Mouse (Mus musculus): ENCODE data around the gene Adcy5. TPM values are rescaled to one million over a fixed set of nuclear protein-coding genes. Genes with fewer than 3 reads are reported as not detected.

Adcy5 gene
- polyA plus RNA-seq, 1 experiment from 2014 or later = 0.72 TPM

- peak overlapping the region; percentile 79 for H3K27ac ChIP-seq (replicated peaks)
- H3K9me3 ChIP-seq (replicated peaks) = no peaks in the 10 kb centered on the region
- peak overlapping the region; percentile 7 for H3K4me3 ChIP-seq
- DNase-seq (ENCODE audit: low spot score) = peak; percentile 61
- WGBS = 52% methylated on average over 19 of the region's 19 CpGs
- H3K4me1 ChIP-seq = peaks cover 31% of the 10 kb centered on the region
- no peaks in the 10 kb centered on the region for H3K36me3 ChIP-seq
- H3K27me3 ChIP-seq (ENCODE audit: low read depth, poor library complexity, severe bottlenecking) = peaks cover 10% of the 10 kb centered on the region; the same call in 1 of the 2 replicates
These were observed 9.9 kb downstream of the Adcy5 start for GRCm38 (mm10) chr16:35164361-35165224.

DNA sequence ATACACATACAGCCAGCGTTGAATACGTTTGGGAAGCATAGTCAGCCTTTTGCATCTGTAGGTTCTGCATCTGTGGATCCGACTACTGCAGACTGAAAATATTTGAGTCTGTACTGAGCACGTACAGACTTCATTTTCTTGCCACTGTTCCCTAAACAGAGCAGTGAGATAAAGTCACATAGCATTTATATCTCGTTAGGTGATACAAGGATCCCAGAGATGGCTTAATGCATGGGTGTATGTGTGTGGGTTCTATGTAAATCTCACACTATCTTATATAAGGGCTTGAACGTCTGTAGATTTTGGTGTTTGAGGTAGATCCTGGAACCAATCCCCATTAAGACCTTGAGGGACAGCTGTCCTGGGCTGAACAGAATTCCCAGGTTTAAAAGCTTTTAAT, 10.7 kb downstream of the Adcy5 start:
- Histone ChIP-seq H3K4me1 (peaks cover 24% of the 10 kb centered on the region), H3K9me3 (replicated peaks) (no peaks in the 10 kb centered on the region), H3K4me3 (no peak overlapping the region), H3K36me3 (no peaks in the 10 kb centered on the region), H3K27me3 (ENCODE audit: low read depth, poor library complexity, severe bottlenecking) (peaks cover 6% of the 10 kb centered on the region; the same call in 1 of the 2 replicates), H3K27ac (replicated peaks) (peak overlapping the region; percentile 79; the same call in 1 of the 2 replicates)
- no peak for DNase-seq (ENCODE audit: low spot score)
- 87% methylated on average over 6 of the region's 6 CpGs for WGBS

DNA sequence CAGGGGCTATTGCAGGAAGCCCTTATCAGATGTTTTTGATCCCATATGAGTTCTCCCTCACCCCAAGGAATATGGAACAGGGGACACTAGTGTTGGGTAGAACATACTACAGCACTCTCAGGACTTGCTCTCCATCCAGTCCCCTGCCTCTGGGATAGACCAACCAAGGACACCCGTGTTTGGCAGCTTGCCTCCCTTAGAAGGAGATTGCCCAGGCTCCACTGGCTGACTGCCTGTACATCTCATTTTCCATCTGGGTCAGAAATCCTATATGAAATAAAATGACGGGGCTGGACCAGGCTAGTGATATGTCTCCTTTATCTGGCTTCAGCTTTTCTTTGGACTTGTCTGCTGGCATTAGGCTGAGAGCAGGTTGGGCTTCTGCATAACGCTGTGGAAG, 11.1 kb downstream of the Adcy5 start:
- DNase-seq (ENCODE audit: low spot score) = no peak
- Histone ChIP-seq H3K9me3 (replicated peaks) (no peaks in the 10 kb centered on the region), H3K27ac (replicated peaks) (no peak overlapping the region), H3K27me3 (ENCODE audit: low read depth, poor library complexity, severe bottlenecking) (peaks cover 6% of the 10 kb centered on the region; the same call in 1 of the 2 replicates), H3K36me3 (no peaks in the 10 kb centered on the region), H3K4me3 (no peak overlapping the region), H3K4me1 (peaks cover 23% of the 10 kb centered on the region)
- WGBS = 83% methylated on average over 3 of the region's 3 CpGs

- no peaks in the 10 kb centered on the region for H3K36me3 ChIP-seq
- no peak overlapping the region for H3K27ac ChIP-seq (replicated peaks)
- no peaks in the 10 kb centered on the region for H3K9me3 ChIP-seq (replicated peaks)
- peaks cover 14% of the 10 kb centered on the region for H3K4me1 ChIP-seq
- H3K4me3 ChIP-seq = no peak overlapping the region
- WGBS = 85% methylated on average over 7 of the region's 7 CpGs
- no peaks in the 10 kb centered on the region for H3K27me3 ChIP-seq (ENCODE audit: low read depth, poor library complexity, severe bottlenecking)
- no peak for DNase-seq (ENCODE audit: low spot score)
These were observed 14.8 kb downstream of the Adcy5 start for GRCm38 (mm10) chr16:35169431-35169830.

GRCm38 (mm10) chr16:35172195-35172594, 17.5 kb downstream of the Adcy5 start:
- Histone ChIP-seq H3K27ac (replicated peaks) (no peak overlapping the region), H3K36me3 (no peaks in the 10 kb centered on the region), H3K4me1 (peaks cover 4% of the 10 kb centered on the region), H3K27me3 (ENCODE audit: low read depth, poor library complexity, severe bottlenecking) (no peaks in the 10 kb centered on the region), H3K9me3 (replicated peaks) (no peaks in the 10 kb centered on the region), H3K4me3 (no peak overlapping the region)
- DNase-seq (ENCODE audit: low spot score) = no peak
- 86% methylated on average over 5 of the region's 5 CpGs for WGBS

- Histone ChIP-seq H3K36me3 (no peaks in the 10 kb centered on the region), H3K9me3 (replicated peaks) (no peaks in the 10 kb centered on the region), H3K4me3 (no peak overlapping the region), H3K27ac (replicated peaks) (no peak overlapping the region), H3K4me1 (peaks cover 4% of the 10 kb centered on the region), H3K27me3 (ENCODE audit: low read depth, poor library complexity, severe bottlenecking) (no peaks in the 10 kb centered on the region)
- WGBS = 87% methylated on average over 3 of the region's 3 CpGs
- DNase-seq (ENCODE audit: low spot score) = no peak
These were observed 23.8 kb downstream of the Adcy5 start for GRCm38 (mm10) chr16:35178516-35178915.

GRCm38 (mm10) chr16:35179082-35179481, 24.4 kb downstream of the Adcy5 start:
- Histone ChIP-seq H3K4me1 (peaks cover 4% of the 10 kb centered on the region), H3K27ac (replicated peaks) (no peak overlapping the region), H3K9me3 (replicated peaks) (no peaks in the 10 kb centered on the region), H3K36me3 (no peaks in the 10 kb centered on the region), H3K27me3 (ENCODE audit: low read depth, poor library complexity, severe bottlenecking) (no peaks in the 10 kb centered on the region), H3K4me3 (no peak overlapping the region)
- DNase-seq (ENCODE audit: low spot score) = no peak
- 83% methylated on average over 8 of the region's 8 CpGs for WGBS

GRCm38 (mm10) chr16:35183161-35183560, 28.5 kb downstream of the Adcy5 start:
- no peak for DNase-seq (ENCODE audit: low spot score)
- WGBS = 83% methylated on average over 11 of the region's 11 CpGs

DNA sequence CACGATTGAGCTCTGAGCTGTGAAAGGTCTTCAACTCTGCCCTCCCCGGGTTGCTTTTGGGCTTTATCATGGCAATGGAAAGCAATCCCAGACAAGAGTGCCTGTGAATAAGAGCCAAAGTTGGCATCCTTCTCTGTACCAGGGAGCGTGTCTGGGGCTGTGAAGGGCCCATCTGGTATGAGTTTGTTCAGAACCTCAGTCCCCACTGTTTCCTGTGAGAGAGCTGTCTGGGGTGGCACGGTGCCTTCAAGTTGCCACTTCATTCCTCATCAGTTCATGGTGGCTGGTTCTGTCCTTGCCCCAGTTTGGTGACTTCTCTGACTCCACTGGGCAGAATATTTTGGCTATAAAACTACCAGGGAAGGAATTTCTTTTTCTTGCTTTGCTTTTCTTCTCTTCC, 33.4 kb downstream of the Adcy5 start:
- Histone ChIP-seq H3K36me3 (no peaks in the 10 kb centered on the region), H3K4me1 (peaks cover 15% of the 10 kb centered on the region), H3K27me3 (ENCODE audit: low read depth, poor library complexity, severe bottlenecking) (no peaks in the 10 kb centered on the region), H3K4me3 (no peak overlapping the region), H3K27ac (replicated peaks) (no peak overlapping the region), H3K9me3 (replicated peaks) (no peaks in the 10 kb centered on the region)
- 79% methylated on average over 4 of the region's 4 CpGs for WGBS
- no peak for DNase-seq (ENCODE audit: low spot score)

More at GRCm38 (mm10) chr16:35183161-35183560, 28.5 kb downstream of the Adcy5 start:
- H3K27me3 ChIP-seq (ENCODE audit: low read depth, poor library complexity, severe bottlenecking) = no peaks in the 10 kb centered on the region
- H3K4me3 ChIP-seq = no peak overlapping the region
- no peak overlapping the region for H3K27ac ChIP-seq (replicated peaks)
- H3K9me3 ChIP-seq (replicated peaks) = no peaks in the 10 kb centered on the region
- H3K4me1 ChIP-seq = peaks cover 4% of the 10 kb centered on the region; the same call in 1 of the 2 replicates
- no peaks in the 10 kb centered on the region for H3K36me3 ChIP-seq

DNA sequence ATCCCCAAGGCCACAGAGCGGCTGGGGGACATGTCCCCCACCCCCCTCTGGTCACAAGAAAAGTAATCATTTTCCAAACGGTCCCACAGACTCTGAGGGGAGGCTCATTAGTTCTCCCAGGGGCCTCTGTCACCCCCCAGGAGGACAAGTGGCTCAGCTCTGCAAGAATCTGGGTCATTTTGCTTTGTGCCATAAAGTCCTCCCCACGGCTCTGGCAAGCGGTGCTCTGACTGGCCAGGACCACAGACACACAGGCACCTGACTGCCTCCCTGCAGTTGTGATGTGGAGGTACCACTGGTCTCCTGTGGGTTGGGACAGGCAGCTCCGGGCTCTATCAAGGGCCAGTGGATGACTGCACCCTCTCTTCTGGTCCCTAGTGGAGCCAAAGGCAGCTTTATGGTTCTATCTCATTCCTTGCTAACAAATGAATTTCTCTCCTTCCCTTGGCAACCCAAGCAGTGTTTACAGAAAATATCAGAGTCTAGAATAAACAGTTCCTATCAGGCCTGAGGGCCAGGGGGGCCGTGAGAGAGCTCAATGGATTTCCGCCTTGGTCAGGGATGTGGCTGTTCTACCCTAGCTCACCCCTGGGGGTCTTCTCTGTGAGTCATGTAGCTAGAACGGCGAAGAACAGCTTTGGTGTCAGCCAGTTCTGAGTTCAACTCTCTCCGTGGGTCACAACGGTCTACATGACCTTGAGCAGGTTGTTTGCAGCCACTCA, 34.9 kb downstream of the Adcy5 start:
- no peak for DNase-seq (ENCODE audit: low spot score)
- 82% methylated on average over 11 of the region's 11 CpGs for whole genome bisulfite sequencing
- Histone ChIP-seq H3K4me1 (peaks cover 25% of the 10 kb centered on the region), H3K27ac (replicated peaks) (no peak overlapping the region; the same call in 1 of the 2 replicates), H3K36me3 (no peaks in the 10 kb centered on the region), H3K9me3 (replicated peaks) (no peaks in the 10 kb centered on the region), H3K27me3 (ENCODE audit: low read depth, poor library complexity, severe bottlenecking) (no peaks in the 10 kb centered on the region), H3K4me3 (no peak overlapping the region)

DNA sequence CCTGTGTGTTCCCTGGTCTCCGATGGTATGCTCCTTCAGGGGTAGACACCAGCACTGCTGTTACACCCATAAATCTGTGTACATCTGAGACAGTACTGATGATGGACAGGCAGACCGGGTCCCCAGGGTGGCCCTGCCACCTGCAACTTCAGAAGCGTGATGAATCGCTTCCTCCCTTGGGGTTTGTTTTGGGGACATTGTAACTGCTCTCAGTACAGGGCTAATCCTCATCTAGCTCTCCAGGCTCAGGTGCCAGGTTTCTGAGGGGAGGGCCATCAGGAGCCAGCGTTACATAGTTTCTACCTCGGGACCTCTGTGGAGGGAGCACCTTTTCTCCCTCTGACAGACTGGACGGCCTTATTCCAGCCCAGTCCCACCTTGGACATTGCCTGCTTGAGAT, 36.1 kb downstream of the Adcy5 start:
- Histone ChIP-seq H3K4me3 (no peak overlapping the region), H3K9me3 (replicated peaks) (no peaks in the 10 kb centered on the region), H3K27ac (replicated peaks) (no peak overlapping the region), H3K4me1 (peaks cover 20% of the 10 kb centered on the region), H3K36me3 (no peaks in the 10 kb centered on the region), H3K27me3 (ENCODE audit: low read depth, poor library complexity, severe bottlenecking) (no peaks in the 10 kb centered on the region)
- 83% methylated on average over 7 of the region's 7 CpGs for WGBS
- no peak for DNase-seq (ENCODE audit: low spot score)

GRCm38 (mm10) chr16:35191271-35191670, 36.6 kb downstream of the Adcy5 start:
- H3K9me3 ChIP-seq (replicated peaks) = no peaks in the 10 kb centered on the region
- H3K36me3 ChIP-seq = no peaks in the 10 kb centered on the region
- whole genome bisulfite sequencing = 74% methylated on average over 7 of the region's 7 CpGs
- peaks cover 20% of the 10 kb centered on the region for H3K4me1 ChIP-seq
- H3K4me3 ChIP-seq = no peak overlapping the region
- H3K27me3 ChIP-seq (ENCODE audit: low read depth, poor library complexity, severe bottlenecking) = no peaks in the 10 kb centered on the region
- DNase-seq (ENCODE audit: low spot score) = no peak
- H3K27ac ChIP-seq (replicated peaks) = no peak overlapping the region

- WGBS = 87% methylated on average over 4 of the region's 4 CpGs
- H3K27me3 ChIP-seq (ENCODE audit: low read depth, poor library complexity, severe bottlenecking) = no peaks in the 10 kb centered on the region
- no peak overlapping the region for H3K4me3 ChIP-seq
- no peaks in the 10 kb centered on the region for H3K9me3 ChIP-seq (replicated peaks)
- H3K27ac ChIP-seq (replicated peaks) = no peak overlapping the region; the same call in 1 of the 2 replicates
- H3K4me1 ChIP-seq = peaks cover 20% of the 10 kb centered on the region
- H3K36me3 ChIP-seq = no peaks in the 10 kb centered on the region
- no peak for DNase-seq (ENCODE audit: low spot score)
These were observed 37.8 kb downstream of the Adcy5 start for GRCm38 (mm10) chr16:35192471-35192870.

Data from midbrain, embryonic 10.5 days (tissue).